Mouse (Mus musculus) bone marrow macrophage, adult 2 months (primary cell): ENCODE measurements around the gene Rabl6. TPM values are rescaled to one million over a fixed set of nuclear protein-coding genes. Genes with fewer than 3 reads are reported as not detected.
A peak's percentile ranks its signal among the peaks of the same experiment; 100 is the strongest.

ENCODE experiments used
- H3K27ac ChIP-seq: 2 replicates; pipeline ENCODE4 v1.5.1; 2012; ENCODE audit warnings: low read depth, low read length; ENCODE audit not compliant: insufficient read depth
- H3K4me1 ChIP-seq: 2 replicates; pipeline ENCODE4 v1.6.1; 2012; ENCODE audit warnings: low read length; ENCODE audit not compliant: control insufficient read depth, insufficient read depth
- H3K4me3 ChIP-seq: 2 replicates; pipeline ENCODE4 v1.5.1; 2012; ENCODE audit warnings: mild to moderate bottlenecking, low read length, moderate library complexity; ENCODE audit not compliant: insufficient read depth
- CTCF ChIP-seq: IDR thresholded peaks from 2 replicates; pipeline ENCODE4 v1.5.1; 2012; ENCODE audit warnings: low read depth, mild to moderate bottlenecking, low read length, moderate library complexity
- POLR2A ChIP-seq: IDR thresholded peaks from 2 replicates; pipeline ENCODE4 v1.6.1; 2012; ENCODE audit warnings: mild to moderate bottlenecking, low read depth, low read length, borderline replicate concordance
- polyA plus RNA-seq: library from polyadenylated mRNA; stranded (reverse); fragments of >200 nt; gene quantifications from 2 replicates; pipeline ENCODE4 v1.2.4, GENCODE M21; 2012; ENCODE audit not compliant: missing spikeins, insufficient read depth, insufficient read length

Rabl6 gene
- polyA plus RNA-seq, result 76.0 and 76.9 TPM in 2 replicates

DNA sequence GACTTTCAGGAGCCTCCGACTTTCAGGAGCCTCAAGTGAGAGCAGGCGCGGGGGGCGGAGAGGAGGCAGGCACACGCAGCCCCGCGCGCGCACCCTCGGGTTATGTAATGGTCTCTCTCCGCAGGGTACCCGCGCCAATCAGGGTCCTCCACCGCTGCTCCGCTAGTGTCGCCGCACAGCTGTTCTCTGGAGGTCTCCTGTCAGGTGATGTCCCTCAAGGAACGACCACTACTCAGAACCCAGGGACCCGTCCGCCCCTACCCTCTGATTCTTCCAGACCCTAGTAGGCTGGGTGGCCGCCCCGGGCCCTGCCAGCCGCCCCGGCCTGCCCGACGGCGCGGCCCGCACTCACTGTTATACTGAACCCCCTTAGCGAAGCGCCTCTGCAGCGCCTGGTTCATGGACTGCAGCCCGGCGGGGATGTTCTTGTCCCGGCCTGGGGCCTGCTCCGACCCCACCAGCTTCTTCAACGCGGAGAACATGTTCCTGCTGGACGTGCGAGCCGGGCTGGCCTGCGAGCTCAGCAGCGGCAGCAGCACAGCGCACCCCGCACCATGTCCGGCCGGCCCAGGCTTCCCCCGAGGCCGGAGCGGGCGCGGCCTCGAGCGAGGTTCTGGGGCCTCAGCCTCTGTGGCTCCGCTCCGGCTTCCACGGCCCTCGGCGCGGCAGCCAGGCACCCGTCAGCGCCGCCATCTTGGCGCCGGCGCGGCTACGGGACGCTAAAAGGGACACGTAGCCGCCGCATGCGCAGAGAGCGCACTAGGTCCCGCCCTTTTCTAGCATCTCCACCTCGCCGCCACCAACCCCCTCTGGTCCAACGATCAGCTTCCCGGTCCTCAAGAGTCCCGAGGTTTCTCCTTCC lies at the start of gene Rabl6:
Rabl6 (minus strand) TSS at position 761 of the 862 bp plus-strand sequence.
- no peak for TF ChIP-seq CTCF
- no peak for TF ChIP-seq POLR2A
- Histone ChIP-seq H3K4me3 (peak within 1 kb of the TSS; percentile 90), H3K4me1 (peaks cover 14% of the 10 kb centered on the region), H3K27ac (peak within 1 kb of the TSS; percentile 53)

DNA sequence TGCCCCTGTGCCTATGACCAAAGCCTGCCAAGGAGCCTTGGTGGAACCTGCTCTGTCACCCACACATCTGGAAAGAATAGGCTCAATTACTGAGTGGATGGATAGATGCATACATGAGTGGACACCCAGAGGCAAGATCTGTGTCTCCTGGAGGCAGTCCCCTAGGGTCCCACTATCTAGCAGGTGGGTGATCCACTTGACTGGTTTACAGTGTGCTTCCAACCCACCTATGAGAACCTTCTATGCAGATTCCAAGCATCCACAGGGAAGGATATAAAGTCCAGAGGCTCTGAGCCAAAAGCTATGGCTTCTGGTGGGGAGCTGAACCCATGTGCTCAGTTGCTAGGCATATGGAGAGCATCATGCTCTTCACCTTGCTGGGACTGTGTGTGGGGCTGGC lies 49.3 kb upstream of the Rabl6 start, which contains the start of gene Lcn5:
Lcn5 (plus strand) TSS at position 301 of the 400 bp plus-strand sequence.
- no peak within 1 kb of the TSS for H3K4me3 ChIP-seq
- H3K4me1 ChIP-seq, result peaks cover 8% of the 10 kb centered on the region; the same call in 1 of the 2 replicates
- no peak within 1 kb of the TSS for H3K27ac ChIP-seq
- no peak for TF ChIP-seq CTCF
- no peak for TF ChIP-seq POLR2A

GRCm38 (mm10) chr2:25657246-25657645 lies 48.9 kb upstream of the Rabl6 start:
- TF ChIP-seq POLR2A, result no peak
- no peak for TF ChIP-seq CTCF
- no peak overlapping the region for H3K4me3 ChIP-seq

GRCm38 (mm10) chr2:25656691-25657090 lies 48.4 kb upstream of the Rabl6 start:
- H3K27ac ChIP-seq, result no peak overlapping the region
- TF ChIP-seq CTCF (no peak), POLR2A (no peak)
- H3K4me1 ChIP-seq, result peaks cover 8% of the 10 kb centered on the region; the same call in 1 of the 2 replicates
- no peak overlapping the region for H3K4me3 ChIP-seq

More at GRCm38 (mm10) chr2:25657246-25657645, 48.9 kb upstream of the Rabl6 start:
- peaks cover 8% of the 10 kb centered on the region; the same call in 1 of the 2 replicates for H3K4me1 ChIP-seq
- H3K27ac ChIP-seq, result no peak overlapping the region

DNA sequence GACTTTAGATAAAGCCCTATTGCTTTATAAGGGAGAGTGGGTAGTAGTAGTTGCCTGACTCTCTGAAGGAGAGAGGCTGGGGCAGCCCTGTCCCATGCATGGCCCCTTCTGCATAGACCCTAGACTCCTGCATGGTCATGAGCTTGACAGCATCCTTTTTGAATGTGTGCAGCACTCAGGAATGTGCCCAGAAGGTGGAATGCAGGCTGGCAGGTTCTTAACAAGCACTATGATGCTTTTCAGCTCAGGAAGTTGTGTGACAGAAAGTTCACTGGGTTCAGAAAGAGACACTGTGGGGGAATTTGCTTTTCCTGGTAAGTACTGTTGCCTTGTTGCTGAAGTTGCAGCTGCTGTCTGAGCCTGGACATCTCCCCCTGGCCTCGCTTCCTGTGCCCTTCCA lies 46.2 kb upstream of the Rabl6 start:
- Histone ChIP-seq H3K4me3 (no peak overlapping the region), H3K4me1 (no peaks in the 10 kb centered on the region), H3K27ac (no peak overlapping the region)
- no peak for TF ChIP-seq CTCF
- no peak for TF ChIP-seq POLR2A

- TF ChIP-seq CTCF (no peak), POLR2A (no peak)
- H3K4me3 ChIP-seq, result no peak within 1 kb of the TSS
- no peaks in the 10 kb centered on the region for H3K4me1 ChIP-seq
- H3K27ac ChIP-seq, result no peak within 1 kb of the TSS
Observed at GRCm38 (mm10) chr2:25652902-25653301, 44.6 kb upstream of the Rabl6 start, which contains the start of gene Lcn8. Gene Lcn8 (plus strand): TSS chr2:25653120.

GRCm38 (mm10) chr2:25639890-25640289 lies 31.6 kb upstream of the Rabl6 start:
- no peak overlapping the region for H3K4me3 ChIP-seq
- no peak for TF ChIP-seq POLR2A
- TF ChIP-seq CTCF, result peak; percentile 74
- H3K27ac ChIP-seq, result no peak overlapping the region
- no peaks in the 10 kb centered on the region for H3K4me1 ChIP-seq

- H3K4me3 ChIP-seq, result no peak overlapping the region
- H3K27ac ChIP-seq, result no peak overlapping the region
- no peak for TF ChIP-seq POLR2A
- TF ChIP-seq CTCF, result no peak
- H3K4me1 ChIP-seq, result 0 out of 2 replicates have a peak, but pooled peaks cover 4% of the 10 kb centered on the region
Observed at GRCm38 (mm10) chr2:25634046-25634445, 25.7 kb upstream of the Rabl6 start.

GRCm38 (mm10) chr2:25633616-25634015 lies 25.3 kb upstream of the Rabl6 start:
- Histone ChIP-seq H3K4me3 (no peak overlapping the region), H3K27ac (no peak overlapping the region), H3K4me1 (peaks cover 7% of the 10 kb centered on the region)
- no peak for TF ChIP-seq POLR2A
- no peak for TF ChIP-seq CTCF

DNA sequence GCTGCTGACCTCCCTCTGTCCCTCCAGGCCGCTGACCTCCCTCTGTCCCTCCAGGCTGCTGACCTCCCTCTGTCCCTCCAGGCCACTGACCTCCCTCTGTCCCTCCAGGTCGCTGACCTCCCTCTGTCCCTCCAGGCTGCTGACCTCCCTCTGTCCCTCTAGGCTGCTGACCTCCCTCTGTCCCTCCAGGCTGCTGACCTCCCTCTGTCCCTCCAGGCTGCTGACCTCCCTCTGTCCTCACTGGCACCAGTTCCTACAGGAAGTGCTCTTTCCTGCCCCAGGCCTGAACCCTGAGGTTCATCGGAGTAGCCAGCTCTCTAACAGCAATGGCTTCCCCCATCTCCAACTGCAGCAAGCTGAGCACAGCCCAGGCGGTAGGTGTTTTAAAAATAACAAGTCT lies 20.4 kb upstream of the Rabl6 start:
- TF ChIP-seq POLR2A (no peak), CTCF (no peak)
- Histone ChIP-seq H3K4me3 (no peak overlapping the region), H3K4me1 (peaks cover 18% of the 10 kb centered on the region), H3K27ac (no peak overlapping the region)
